Mouse (Mus musculus) liver, embryonic 14.5 days (tissue): ENCODE data around the gene Arhgap11a.

Source experiments
- CTCF ChIP-seq: IDR thresholded peaks from 2 replicates; pipeline ENCODE4 v1.5.1; 2016; ENCODE audit warnings: antibody characterized with exemption, low read depth, control low read depth
- EP300 ChIP-seq: IDR thresholded peaks from 2 replicates; pipeline ENCODE4 v1.6.1; 2016; ENCODE audit warnings: antibody characterized with exemption, low read depth

DNA sequence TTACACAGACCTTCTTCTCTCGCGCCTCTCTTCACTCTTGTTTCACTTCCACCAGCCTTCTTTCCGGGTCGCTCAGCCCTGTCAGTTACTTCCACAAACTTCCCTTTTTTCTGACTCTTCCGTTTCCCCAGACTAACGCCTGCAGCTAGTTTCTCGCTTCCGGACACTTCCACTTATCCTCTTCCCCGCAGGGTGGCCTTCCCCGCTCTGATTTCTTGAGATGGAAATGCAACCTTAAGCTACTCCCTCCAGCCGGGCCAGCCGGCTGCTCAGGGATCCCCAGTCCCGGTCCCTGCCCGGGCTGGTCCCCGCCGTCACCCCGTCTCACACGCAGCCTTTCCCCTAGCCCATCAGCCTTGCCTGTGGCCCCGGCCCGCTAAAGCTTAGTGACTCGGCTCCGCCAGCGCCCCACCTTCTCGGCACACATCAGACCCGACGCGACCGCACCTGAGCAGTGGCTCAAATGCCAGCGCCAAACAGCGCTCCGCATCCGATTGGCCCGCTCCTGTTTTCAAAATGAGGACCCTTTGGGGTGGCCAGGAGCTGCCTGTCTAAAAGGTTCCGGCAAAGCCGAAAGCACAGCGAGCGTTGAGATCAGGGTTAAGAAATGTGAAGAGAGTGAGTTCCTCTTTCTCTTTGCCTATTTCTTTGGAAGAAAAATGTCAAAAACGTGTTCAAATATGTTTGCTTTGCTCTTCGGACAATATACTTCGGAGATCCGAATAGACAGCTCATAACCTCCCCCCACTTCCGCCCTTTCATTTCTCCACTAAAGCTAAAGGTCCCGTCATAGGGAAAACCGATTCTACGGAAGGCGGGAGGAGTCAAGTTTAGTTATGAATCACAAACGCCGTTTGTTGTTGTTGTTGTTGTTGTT, at the start of gene Arhgap11a:
- peak; percentile 62 for TF ChIP-seq EP300
- TF ChIP-seq CTCF = no peak
